Mouse (Mus musculus): ENCODE results near the gene Cd46. TPM values are rescaled to one million over a fixed set of nuclear protein-coding genes. Genes with fewer than 3 reads are reported as not detected.
A peak's percentile ranks its signal among the peaks of the same experiment; 100 is the strongest.

Gene Cd46
- polyA plus RNA-seq (2015; fragmentation: Nextera tagmentation; extraction: Ambion mirVana) = 0.72 and 1.3 TPM in 2 replicates

GRCm38 (mm10) chr1:195092220-195092720 lies at the start of gene Cd46:
TSS of gene Cd46 (minus strand) at chr1:195092249.
- Histone ChIP-seq H3K9ac (ENCODE audit: low read depth, low read length) (peak within 1 kb of the TSS; percentile 48; the same call in 1 of the 2 replicates), H3K4me1 (replicated peaks; ENCODE audit: control insufficient read depth, insufficient read depth, low read length) (peaks cover 5% of the 10 kb centered on the region; the same call in 1 of the 2 replicates), H3K27me3 (replicated peaks; ENCODE audit: control insufficient read depth, insufficient read depth, low read length) (no peaks in the 10 kb centered on the region), H3K9me3 (ENCODE audit: control insufficient read depth) (no peaks in the 10 kb centered on the region), H3K27ac (ENCODE audit: low read depth, low read length) (peak within 1 kb of the TSS; percentile 93), H3K36me3 (ENCODE audit: control insufficient read depth, insufficient read depth) (peaks cover under 1% of the 10 kb centered on the region; the same call in 1 of the 2 replicates), H3K4me3 (ENCODE audit: low read depth, low read length) (peak within 1 kb of the TSS; percentile 49), H3K4me2 (replicated peaks; ENCODE audit: low read depth) (peak within 1 kb of the TSS; percentile 71)
- TF ChIP-seq CTCF (IDR thresholded peaks at IDR 0.05; ENCODE audit: low read depth) = no peak
- peak; percentile 98 for ATAC-seq
- WGBS = 3% methylated on average over 14 of the region's 14 CpGs

GRCm38 (mm10) chr1:195132070-195132469 lies 40.0 kb upstream of the Cd46 start:
- Histone ChIP-seq H3K4me1 (replicated peaks; ENCODE audit: control insufficient read depth, insufficient read depth, low read length) (no peaks in the 10 kb centered on the region), H3K4me3 (ENCODE audit: low read depth, low read length) (peak overlapping the region; percentile 68), H3K27ac (ENCODE audit: low read depth, low read length) (no peak overlapping the region), H3K4me2 (replicated peaks; ENCODE audit: low read depth) (peak overlapping the region; percentile 68), H3K36me3 (ENCODE audit: control insufficient read depth, insufficient read depth) (peaks cover 12% of the 10 kb centered on the region), H3K9ac (ENCODE audit: low read depth, low read length) (no peak overlapping the region), H3K9me3 (ENCODE audit: control insufficient read depth) (no peaks in the 10 kb centered on the region), H3K27me3 (replicated peaks; ENCODE audit: control insufficient read depth, insufficient read depth, low read length) (no peaks in the 10 kb centered on the region)
- no peak for TF ChIP-seq CTCF (IDR thresholded peaks at IDR 0.05; ENCODE audit: low read depth)
- 52% methylated on average over 3 of the region's 3 CpGs for WGBS
- ATAC-seq = no peak

- Histone ChIP-seq H3K27me3 (replicated peaks; ENCODE audit: control insufficient read depth, insufficient read depth, low read length) (no peaks in the 10 kb centered on the region), H3K4me1 (replicated peaks; ENCODE audit: control insufficient read depth, insufficient read depth, low read length) (no peaks in the 10 kb centered on the region), H3K9me3 (ENCODE audit: control insufficient read depth) (no peaks in the 10 kb centered on the region), H3K4me2 (replicated peaks; ENCODE audit: low read depth) (peak overlapping the region; percentile 68), H3K9ac (ENCODE audit: low read depth, low read length) (peak overlapping the region; percentile 94), H3K36me3 (ENCODE audit: control insufficient read depth, insufficient read depth) (peaks cover 15% of the 10 kb centered on the region), H3K27ac (ENCODE audit: low read depth, low read length) (peak overlapping the region; percentile 98), H3K4me3 (ENCODE audit: low read depth, low read length) (peak overlapping the region; percentile 68)
- TF ChIP-seq CTCF (IDR thresholded peaks at IDR 0.05; ENCODE audit: low read depth) = no peak
- 26% methylated on average over 4 of the region's 4 CpGs for WGBS
- no peak for ATAC-seq
Measured at GRCm38 (mm10) chr1:195131675-195132015, 39.6 kb upstream of the Cd46 start.

GRCm38 (mm10) chr1:195130953-195131674 lies 39.1 kb upstream of the Cd46 start, which contains the start of gene Cr1l:
TSS of gene Cr1l (minus strand) at chr1:195131586.
- TF ChIP-seq CTCF (IDR thresholded peaks at IDR 0.05; ENCODE audit: low read depth) = peak; percentile 84
- under 1% methylated on average over 31 of the region's 31 CpGs for WGBS
- H3K4me1 ChIP-seq (replicated peaks; ENCODE audit: control insufficient read depth, insufficient read depth, low read length) = no peaks in the 10 kb centered on the region
- H3K27me3 ChIP-seq (replicated peaks; ENCODE audit: control insufficient read depth, insufficient read depth, low read length) = no peaks in the 10 kb centered on the region
- ATAC-seq = peak; percentile 97
- peaks cover 18% of the 10 kb centered on the region for H3K36me3 ChIP-seq (ENCODE audit: control insufficient read depth, insufficient read depth)
- H3K9me3 ChIP-seq (ENCODE audit: control insufficient read depth) = no peaks in the 10 kb centered on the region
- H3K9ac ChIP-seq (ENCODE audit: low read depth, low read length) = peak within 1 kb of the TSS; percentile 94
- peak within 1 kb of the TSS; percentile 98 for H3K27ac ChIP-seq (ENCODE audit: low read depth, low read length)
- H3K4me2 ChIP-seq (replicated peaks; ENCODE audit: low read depth) = peak within 1 kb of the TSS; percentile 68
- peak within 1 kb of the TSS; percentile 68 for H3K4me3 ChIP-seq (ENCODE audit: low read depth, low read length)

GRCm38 (mm10) chr1:195130479-195130878 lies 38.4 kb upstream of the Cd46 start:
- H3K27ac ChIP-seq (ENCODE audit: low read depth, low read length) = peak overlapping the region; percentile 98
- no peak for ATAC-seq
- no peaks in the 10 kb centered on the region for H3K9me3 ChIP-seq (ENCODE audit: control insufficient read depth)
- H3K4me2 ChIP-seq (replicated peaks; ENCODE audit: low read depth) = peak overlapping the region; percentile 68
- H3K36me3 ChIP-seq (ENCODE audit: control insufficient read depth, insufficient read depth) = peaks cover 18% of the 10 kb centered on the region
- no peaks in the 10 kb centered on the region for H3K4me1 ChIP-seq (replicated peaks; ENCODE audit: control insufficient read depth, insufficient read depth, low read length)
- TF ChIP-seq CTCF (IDR thresholded peaks at IDR 0.05; ENCODE audit: low read depth) = no peak
- no peaks in the 10 kb centered on the region for H3K27me3 ChIP-seq (replicated peaks; ENCODE audit: control insufficient read depth, insufficient read depth, low read length)
- 14% methylated on average over 2 of the region's 2 CpGs for WGBS
- peak overlapping the region; percentile 68 for H3K4me3 ChIP-seq (ENCODE audit: low read depth, low read length)
- peak overlapping the region; percentile 94 for H3K9ac ChIP-seq (ENCODE audit: low read depth, low read length)

- ATAC-seq = no peak
- no peaks in the 10 kb centered on the region for H3K9me3 ChIP-seq (ENCODE audit: control insufficient read depth)
- H3K4me2 ChIP-seq (replicated peaks; ENCODE audit: low read depth) = peak overlapping the region; percentile 21; the same call in 1 of the 2 replicates
- no peak overlapping the region for H3K9ac ChIP-seq (ENCODE audit: low read depth, low read length)
- H3K27ac ChIP-seq (ENCODE audit: low read depth, low read length) = no peak overlapping the region
- H3K27me3 ChIP-seq (replicated peaks; ENCODE audit: control insufficient read depth, insufficient read depth, low read length) = no peaks in the 10 kb centered on the region
- peaks cover 18% of the 10 kb centered on the region for H3K36me3 ChIP-seq (ENCODE audit: control insufficient read depth, insufficient read depth)
- H3K4me3 ChIP-seq (ENCODE audit: low read depth, low read length) = no peak overlapping the region
- no peaks in the 10 kb centered on the region for H3K4me1 ChIP-seq (replicated peaks; ENCODE audit: control insufficient read depth, insufficient read depth, low read length)
- TF ChIP-seq CTCF (IDR thresholded peaks at IDR 0.05; ENCODE audit: low read depth) = no peak
- 67% methylated on average over 1 of the region's 1 CpGs for WGBS
Measured at GRCm38 (mm10) chr1:195129867-195130266, 37.8 kb upstream of the Cd46 start.
